Mouse (Mus musculus) spleen, adult 2 months (tissue): Measurements from ENCODE around the gene Fam19a3. TPM values are rescaled to one million over a fixed set of nuclear protein-coding genes. Genes with fewer than 3 reads are reported as not detected.

Experiments used
- DNase-seq, 2 experiments: peaks; one replicate each; pipeline versions ENCODE4 v3.0.0 to v3.0.0-alpha.2; 2012 to 2021; ENCODE audit warnings: low spot score in 2 of 2, low read depth in 1 of 2
- H3K27ac ChIP-seq: fragments of 200-500 bp; 2 replicates; pipeline ENCODE4 v1.5.1; 2012; ENCODE audit warnings: low read length, inconsistent platforms; ENCODE audit not compliant: insufficient read depth
- H3K27me3 ChIP-seq: fragments of 200-500 bp; 2 replicates; pipeline ENCODE4 v1.6.1; 2012; ENCODE audit warnings: mild to moderate bottlenecking, moderate library complexity, low read length, inconsistent platforms; ENCODE audit not compliant: control insufficient read depth, insufficient read depth
- H3K36me3 ChIP-seq: fragments of 200-500 bp; 2 replicates; pipeline ENCODE4 v1.6.1; 2012; ENCODE audit warnings: mild to moderate bottlenecking, low read length, inconsistent platforms; ENCODE audit not compliant: control insufficient read depth, insufficient read depth
- H3K4me1 ChIP-seq: fragments of 200-500 bp; 2 replicates; pipeline ENCODE4 v1.6.1; 2011; ENCODE audit warnings: inconsistent platforms; ENCODE audit not compliant: control insufficient read depth, insufficient read depth, insufficient read length
- H3K4me3 ChIP-seq: fragments of 200-500 bp; 2 replicates; pipeline ENCODE4 v1.5.1; 2011; ENCODE audit warnings: mild to moderate bottlenecking, inconsistent platforms; ENCODE audit not compliant: insufficient read depth, insufficient read length; ENCODE audit errors: extremely low read depth
- CTCF ChIP-seq: fragments of 200-500 bp; IDR thresholded peaks from 2 replicates; pipeline ENCODE4 v1.5.1; 2011; ENCODE audit warnings: mild to moderate bottlenecking, inconsistent platforms; ENCODE audit not compliant: insufficient read depth, insufficient read length, insufficient replicate concordance; ENCODE audit errors: extremely low read depth
- POLR2A ChIP-seq: fragments of 200-500 bp; IDR thresholded peaks from 2 replicates; pipeline ENCODE4 v1.6.1; 2011; ENCODE audit warnings: low read depth, low read length, inconsistent platforms
- WGBS: fragments of 180-500 bp; shearing (Covaris S2); methylation state at CpG from one replicate; pipeline ENCODE4 v1.1.7; 2018; 5-methylcytosine and 5-hydroxymethylcytosine counted together
- polyA plus RNA-seq: library from polyadenylated mRNA; depleted of rRNA; stranded (reverse); fragments of >200 nt; gene quantifications from 2 replicates; pipeline ENCODE4 v1.2.3, GENCODE M21; 2012

The Fam19a3 gene
- polyA plus RNA-seq, 1 experiment = 0.23 TPM

DNA sequence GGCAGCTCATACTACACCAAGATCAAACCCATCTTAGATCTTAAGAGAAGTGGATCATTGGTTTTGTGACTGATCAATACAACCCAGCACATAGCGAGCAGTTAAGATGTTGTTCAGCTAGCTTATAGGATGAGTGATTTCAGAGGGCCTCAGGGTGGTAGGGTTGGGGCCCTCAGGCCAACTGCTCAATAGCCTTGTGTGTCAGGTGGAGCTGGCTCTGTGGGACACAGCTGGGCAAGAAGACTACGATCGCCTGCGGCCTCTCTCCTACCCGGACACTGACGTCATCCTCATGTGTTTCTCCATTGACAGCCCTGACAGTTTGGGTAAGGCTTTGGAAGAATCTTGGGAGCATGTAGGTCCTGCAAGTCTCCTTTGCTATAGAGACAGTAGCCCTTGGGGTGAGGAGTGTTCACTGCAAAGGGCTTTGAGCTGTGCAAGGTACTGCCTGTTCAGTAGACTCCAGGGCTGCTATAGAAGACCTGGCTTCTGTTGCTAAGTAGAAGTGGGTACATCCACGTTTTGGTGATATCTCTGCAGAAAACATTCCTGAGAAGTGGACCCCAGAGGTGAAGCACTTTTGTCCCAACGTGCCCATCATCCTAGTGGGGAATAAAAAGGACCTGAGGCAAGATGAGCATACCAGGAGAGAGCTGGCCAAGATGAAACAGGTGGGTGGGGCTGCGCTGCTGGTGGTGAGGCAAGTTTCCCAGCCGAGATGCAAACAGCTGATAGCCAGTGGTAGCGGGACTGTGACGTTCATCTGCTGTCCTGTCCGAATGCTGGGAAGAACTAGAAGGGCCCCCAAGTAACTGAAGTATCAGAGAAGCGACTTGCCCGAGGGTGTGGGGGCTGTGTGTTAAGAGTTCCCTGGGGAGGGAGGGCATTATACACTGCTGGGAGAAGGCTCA lies 11.0 kb upstream of the Fam19a3 start:
- peaks cover 8% of the 10 kb centered on the region; the same call in 1 of the 2 replicates for H3K4me1 ChIP-seq
- no peak overlapping the region for H3K27ac ChIP-seq
- 0 out of 2 replicates have a peak, but pooled peaks cover 2% of the 10 kb centered on the region for H3K27me3 ChIP-seq
- WGBS = 82% methylated on average over 15 of the region's 15 CpGs
- TF ChIP-seq POLR2A = no peak
- no peak for TF ChIP-seq CTCF
- peaks cover 5% of the 10 kb centered on the region for H3K36me3 ChIP-seq
- H3K4me3 ChIP-seq = no peak overlapping the region
- no peak for DNase-seq

DNA sequence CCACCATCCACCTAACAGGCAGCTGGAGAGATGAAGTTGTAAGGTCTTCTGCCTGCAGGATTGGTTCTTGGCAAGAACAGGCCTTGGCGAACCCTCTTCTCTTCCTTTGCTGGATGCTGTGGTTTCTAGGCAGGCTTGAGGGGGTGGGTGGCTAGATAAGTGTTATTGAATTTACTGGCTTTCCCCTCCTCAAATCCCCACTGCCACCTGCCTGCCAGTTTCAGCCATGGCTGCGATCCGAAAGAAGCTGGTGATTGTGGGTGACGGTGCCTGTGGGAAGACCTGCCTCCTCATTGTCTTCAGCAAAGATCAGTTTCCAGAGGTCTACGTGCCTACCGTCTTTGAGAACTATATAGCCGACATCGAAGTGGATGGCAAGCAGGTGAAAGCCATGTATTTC lies 10.0 kb upstream of the Fam19a3 start:
- Histone ChIP-seq H3K27me3 (0 out of 2 replicates have a peak, but pooled peaks cover 2% of the 10 kb centered on the region), H3K4me1 (peaks cover 7% of the 10 kb centered on the region; the same call in 1 of the 2 replicates), H3K4me3 (no peak overlapping the region), H3K27ac (no peak overlapping the region), H3K36me3 (peaks cover 5% of the 10 kb centered on the region)
- TF ChIP-seq CTCF (no peak), POLR2A (no peak)
- no peak for DNase-seq
- 95% methylated on average over 8 of the region's 8 CpGs for WGBS

DNA sequence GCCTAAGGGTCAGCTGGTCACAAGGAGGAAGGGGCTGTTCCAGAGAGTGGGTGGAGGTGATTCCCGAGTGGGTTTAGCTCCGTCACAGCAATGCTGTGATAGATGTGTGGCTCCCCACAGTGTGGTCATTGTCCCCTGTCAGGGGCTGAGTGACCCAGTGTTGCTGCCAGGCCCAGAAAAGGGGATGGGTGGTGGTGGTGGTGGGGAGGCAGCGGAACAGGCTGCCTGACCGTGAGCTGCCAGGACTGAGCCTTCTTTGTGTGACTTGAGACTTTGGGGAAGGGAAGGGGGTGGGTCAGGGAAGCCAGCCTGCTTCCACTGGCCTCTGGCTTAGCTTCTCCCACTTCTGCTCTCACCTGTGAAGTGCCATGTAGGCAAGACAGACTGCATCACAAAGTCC lies 9.4 kb upstream of the Fam19a3 start:
- H3K36me3 ChIP-seq = peaks cover 5% of the 10 kb centered on the region
- WGBS = 87% methylated on average over 4 of the region's 4 CpGs
- H3K27ac ChIP-seq = no peak overlapping the region
- no peak overlapping the region for H3K4me3 ChIP-seq
- H3K4me1 ChIP-seq = peaks cover 5% of the 10 kb centered on the region; the same call in 1 of the 2 replicates
- no peak for DNase-seq
- no peak for TF ChIP-seq CTCF
- no peak for TF ChIP-seq POLR2A
- 0 out of 2 replicates have a peak, but pooled peaks cover 2% of the 10 kb centered on the region for H3K27me3 ChIP-seq

DNA sequence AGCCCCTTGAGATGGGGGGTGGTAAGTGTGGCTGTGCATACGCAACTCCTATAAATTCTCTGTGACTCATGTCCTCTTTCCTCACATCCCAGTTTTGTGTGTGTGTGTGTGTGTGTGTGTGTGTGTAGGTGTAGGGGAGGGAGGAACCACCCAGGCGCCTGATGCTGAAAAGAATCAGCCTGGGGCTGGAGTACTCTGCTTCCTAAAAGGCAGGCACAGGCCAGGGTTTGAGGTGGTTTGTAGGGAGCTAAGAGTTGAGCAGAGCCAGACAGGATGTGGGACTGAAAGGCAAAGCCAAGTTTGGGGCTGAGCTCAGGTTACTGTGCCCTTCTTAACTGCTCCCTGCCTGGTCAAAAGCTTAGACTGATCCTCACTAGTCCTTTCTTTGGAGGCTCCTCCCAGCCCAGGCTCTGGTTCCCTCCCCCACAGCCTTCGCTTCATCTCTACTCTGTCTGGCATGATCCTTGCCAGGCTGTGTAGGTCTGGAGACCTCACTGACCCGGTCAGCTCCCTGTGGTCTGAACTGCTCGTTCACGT lies 8.8 kb upstream of the Fam19a3 start:
- Histone ChIP-seq H3K4me1 (peaks cover 5% of the 10 kb centered on the region; the same call in 1 of the 2 replicates), H3K36me3 (peaks cover 4% of the 10 kb centered on the region), H3K4me3 (no peak overlapping the region), H3K27ac (no peak overlapping the region), H3K27me3 (0 out of 2 replicates have a peak, but pooled peaks cover 2% of the 10 kb centered on the region)
- no peak for DNase-seq
- 69% methylated on average over 6 of the region's 6 CpGs for WGBS
- TF ChIP-seq POLR2A (no peak), CTCF (no peak)

DNA sequence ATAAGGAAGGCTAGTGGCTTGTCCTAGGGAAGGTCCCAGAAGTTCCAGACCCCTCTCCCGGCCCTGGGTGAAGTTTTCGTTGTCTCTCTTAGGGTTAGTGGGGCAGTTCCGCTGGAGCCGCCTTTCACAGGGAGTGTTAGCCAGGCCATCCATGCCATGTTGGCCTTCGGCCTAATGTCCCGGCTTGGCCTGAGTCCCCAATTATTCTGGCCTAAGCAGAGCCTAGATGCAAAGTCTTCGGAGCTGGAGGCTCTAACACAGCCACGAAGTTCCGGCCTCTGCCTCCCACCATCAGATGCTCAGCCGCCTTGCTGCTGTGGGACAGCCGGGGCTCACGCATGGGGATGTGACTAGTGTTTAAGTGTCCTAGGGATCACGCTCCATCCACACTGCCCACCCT lies 8.2 kb upstream of the Fam19a3 start:
- no peak for TF ChIP-seq POLR2A
- no peak overlapping the region for H3K27ac ChIP-seq
- H3K36me3 ChIP-seq = peaks cover 3% of the 10 kb centered on the region; the same call in 1 of the 2 replicates
- H3K27me3 ChIP-seq = 0 out of 2 replicates have a peak, but pooled peaks cover 2% of the 10 kb centered on the region
- no peak overlapping the region for H3K4me3 ChIP-seq
- H3K4me1 ChIP-seq = peaks cover 5% of the 10 kb centered on the region; the same call in 1 of the 2 replicates
- DNase-seq = no peak
- 78% methylated on average over 13 of the region's 13 CpGs for WGBS

DNA sequence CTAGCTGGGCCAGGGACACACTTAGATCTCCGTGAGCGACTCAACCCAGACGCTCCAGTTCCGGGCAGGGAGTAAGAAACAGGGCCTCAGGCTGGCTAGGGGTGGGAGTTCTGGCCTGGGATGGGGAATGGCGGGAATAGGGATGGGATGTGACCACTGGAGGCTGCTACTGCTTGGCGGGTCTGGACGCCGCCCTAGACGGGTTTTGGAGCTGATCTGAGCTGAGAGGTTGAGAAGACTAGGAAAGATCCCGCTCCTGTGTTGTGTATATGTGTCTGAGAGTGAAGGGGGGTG lies 7.6 kb upstream of the Fam19a3 start:
- no peak overlapping the region for H3K27ac ChIP-seq

More for the DNA sequence above, 7.6 kb upstream of the Fam19a3 start:
- peak overlapping the region; percentile 58 for H3K4me3 ChIP-seq
- TF ChIP-seq POLR2A (no peak), CTCF (no peak)
- no peaks in the 10 kb centered on the region for H3K36me3 ChIP-seq
- WGBS = 46% methylated on average over 10 of the region's 10 CpGs
- H3K27me3 ChIP-seq = 0 out of 2 replicates have a peak, but pooled peaks cover 2% of the 10 kb centered on the region
- DNase-seq = no peak
- peaks cover 7% of the 10 kb centered on the region; the same call in 1 of the 2 replicates for H3K4me1 ChIP-seq
